Mouse (Mus musculus): ENCODE data around the gene Dad1.

Gene Dad1

GRCm38 (mm10) chr14:54206750-54207550 lies 47.0 kb downstream of the Dad1 start:
- no peak for DNase-seq (ENCODE audit: extremely low spot score, low read depth, low spot score)

GRCm38 (mm10) chr14:54206309-54206708 lies 47.6 kb downstream of the Dad1 start:
- DNase-seq (ENCODE audit: extremely low spot score, low read depth, low spot score): no peak

- no peak for DNase-seq (ENCODE audit: extremely low spot score, low read depth, low spot score)
Measured at GRCm38 (mm10) chr14:54205904-54206303, 48.0 kb downstream of the Dad1 start.

GRCm38 (mm10) chr14:54204786-54205185 lies 49.1 kb downstream of the Dad1 start:
- DNase-seq (ENCODE audit: extremely low spot score, low read depth, low spot score): no peak

- DNase-seq (ENCODE audit: extremely low spot score, low read depth, low spot score): no peak
Measured at GRCm38 (mm10) chr14:54204311-54204710, 49.6 kb downstream of the Dad1 start.

GRCm38 (mm10) chr14:54203776-54204175 lies 50.1 kb downstream of the Dad1 start:
- no peak for DNase-seq (ENCODE audit: extremely low spot score, low read depth, low spot score)

GRCm38 (mm10) chr14:54203207-54203606 lies 50.7 kb downstream of the Dad1 start:
- no peak for DNase-seq (ENCODE audit: extremely low spot score, low read depth, low spot score)

- DNase-seq (ENCODE audit: extremely low spot score, low read depth, low spot score): no peak
Measured at GRCm38 (mm10) chr14:54200363-54200762, 53.5 kb downstream of the Dad1 start.

GRCm38 (mm10) chr14:54199662-54200061 lies 54.2 kb downstream of the Dad1 start:
- no peak for DNase-seq (ENCODE audit: extremely low spot score, low read depth, low spot score)

- DNase-seq (ENCODE audit: extremely low spot score, low read depth, low spot score): no peak
Measured at GRCm38 (mm10) chr14:54197740-54198139, 56.2 kb downstream of the Dad1 start.

- no peak for DNase-seq (ENCODE audit: extremely low spot score, low read depth, low spot score)
Measured at GRCm38 (mm10) chr14:54195838-54196423, 58.0 kb downstream of the Dad1 start.

GRCm38 (mm10) chr14:54193354-54194133 lies 60.4 kb downstream of the Dad1 start:
- no peak for DNase-seq (ENCODE audit: extremely low spot score, low read depth, low spot score)

- no peak for DNase-seq (ENCODE audit: extremely low spot score, low read depth, low spot score)
Measured at GRCm38 (mm10) chr14:54192462-54192847, 61.4 kb downstream of the Dad1 start.

GRCm38 (mm10) chr14:54191594-54192461 lies 62.1 kb downstream of the Dad1 start:
- DNase-seq (ENCODE audit: extremely low spot score, low read depth, low spot score): no peak

GRCm38 (mm10) chr14:54191026-54191390 lies 62.9 kb downstream of the Dad1 start:
- no peak for DNase-seq (ENCODE audit: extremely low spot score, low read depth, low spot score)

GRCm38 (mm10) chr14:54190305-54191025 lies 63.4 kb downstream of the Dad1 start:
- DNase-seq (ENCODE audit: extremely low spot score, low read depth, low spot score): no peak

GRCm38 (mm10) chr14:54189255-54189654 lies 64.6 kb downstream of the Dad1 start:
- no peak for DNase-seq (ENCODE audit: extremely low spot score, low read depth, low spot score)

- DNase-seq (ENCODE audit: extremely low spot score, low read depth, low spot score): no peak
Measured at GRCm38 (mm10) chr14:54187211-54187610, 66.7 kb downstream of the Dad1 start.
